Mouse (Mus musculus) E14TG2a.4 (cell line): ENCODE measurements around the gene Prdx4.

Experiments used
- CTCF ChIP-seq: conservative IDR thresholded peaks from 2 replicates; pipeline ENCODE4 v1.5.1; 2014; ENCODE audit warnings: low read length
- POU5F1 ChIP-seq: IDR thresholded peaks from 2 replicates; pipeline ENCODE4 v1.6.1; 2014; ENCODE audit warnings: low read length, borderline replicate concordance

DNA sequence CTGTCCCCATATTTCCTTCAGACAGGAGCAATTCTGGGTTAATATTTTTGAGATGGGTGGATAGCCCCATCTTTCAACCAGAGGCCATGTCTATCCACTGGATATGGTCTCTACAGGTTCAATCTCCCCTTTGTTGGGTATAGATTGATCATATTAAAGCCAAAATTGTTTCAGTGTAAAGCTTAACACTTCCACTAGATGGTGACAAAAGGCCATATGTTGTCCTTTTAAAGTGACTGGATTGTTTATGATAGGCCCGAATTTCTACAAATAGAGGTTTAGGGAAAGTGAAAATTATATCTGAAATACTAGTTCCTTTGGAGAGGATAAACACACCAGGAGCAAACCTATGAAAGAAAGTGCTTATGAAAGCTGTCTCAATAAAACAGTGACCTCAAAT is 34.9 kb upstream of the Prdx4 start:
- 0 out of 2 replicates have a peak, but pooled peaks have one; percentile 11 for TF ChIP-seq CTCF
- no peak for TF ChIP-seq POU5F1
